Mouse (Mus musculus) liver, postnatal 0 days (tissue): ENCODE results near the gene Rbpjl.

Source experiments
- CTCF ChIP-seq: sonication (generic); IDR thresholded peaks from 2 replicates; pipeline ENCODE4 v1.5.1; 2016; ENCODE audit warnings: antibody characterized with exemption, low read depth
- EP300 ChIP-seq: IDR thresholded peaks from 2 replicates; pipeline ENCODE4 v1.6.1; 2016; ENCODE audit warnings: antibody characterized with exemption, low read depth, mild to moderate bottlenecking

DNA sequence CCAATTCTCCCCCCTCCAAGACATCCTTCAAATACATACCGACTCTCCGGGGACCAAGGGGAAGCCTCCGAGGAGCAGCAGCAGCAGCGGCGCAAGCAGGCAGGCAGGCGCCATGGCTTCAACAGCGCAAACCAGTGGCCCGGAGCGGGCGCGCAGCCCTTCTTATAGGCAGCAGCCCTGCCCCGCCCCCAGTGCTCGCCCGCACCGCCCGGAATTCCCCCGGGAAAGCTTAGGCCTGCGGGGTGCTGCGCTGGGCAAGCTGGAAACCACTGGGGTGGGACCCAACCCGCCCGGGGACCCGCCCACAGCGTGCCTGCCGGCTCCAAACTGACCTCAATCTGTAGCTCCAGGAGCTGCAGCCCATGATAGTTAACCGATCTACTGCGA lies 40.1 kb downstream of the Rbpjl start:
- TF ChIP-seq CTCF = no peak
- peak; percentile 58; the same call in 1 of the 2 replicates for TF ChIP-seq EP300
